7 mouse cellular contexts compared by ENCODE assay signal in the genomic region with DNA sequence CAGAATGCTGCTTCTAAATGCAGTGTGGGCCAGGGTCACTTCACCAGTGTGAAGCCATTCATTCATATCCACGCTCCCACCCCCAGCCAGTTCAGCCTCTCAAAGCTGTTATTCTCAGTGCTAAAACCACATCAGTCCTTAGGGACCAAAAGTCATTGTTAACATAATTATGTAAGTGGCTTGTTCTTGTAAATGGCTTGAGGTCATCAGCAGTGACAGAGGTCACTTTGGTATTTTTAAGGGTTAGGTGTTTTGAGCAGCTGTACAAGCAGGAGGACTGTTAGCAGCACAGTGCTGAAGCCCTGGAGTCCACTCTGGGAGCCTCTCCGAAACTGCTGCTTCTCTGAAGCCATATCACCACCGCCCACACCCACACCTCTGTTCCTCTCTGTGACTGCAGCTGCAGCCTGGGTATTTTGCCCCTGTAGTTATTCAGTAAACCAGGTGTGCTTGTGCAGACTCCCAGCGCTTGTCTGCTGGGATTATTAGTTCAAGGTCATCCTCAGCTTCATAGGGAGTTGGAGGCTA. TPM values are rescaled to one million over a fixed set of nuclear protein-coding genes. Genes with fewer than 3 reads are reported as not detected.
DNase-seq lines count a peak whose midpoint lies in the region; ATAC-seq and TF ChIP-seq lines count a peak whose summit lies in the region.

No protein-coding gene starts in this region.

- H3K4me3 ChIP-seq in lung, postnatal 0 days (ENCODE audit: low read depth, low read length), result no peak overlapping the region
- H3K4me3 ChIP-seq in embryonic fibroblast, embryonic 13.5 days (ENCODE audit: insufficient read depth, low read length), result no peak overlapping the region

- DNase-seq in lung, postnatal 0 days (ENCODE audit: low spot score), result no peak
- no peak for DNase-seq in lung, postnatal 4 days
- DNase-seq in kidney, postnatal 36 days, result peak; percentile 51 to 56
- peak; percentile 48 to 70 for DNase-seq in spleen, postnatal 4 days (ENCODE audit: low spot score in 2 of 2)
- no peak for DNase-seq in adrenal gland, postnatal 25 days
- no peak for DNase-seq in frontal cortex, adult 2 months (ENCODE audit: extremely low spot score in 1 of 2, low spot score in 1 of 2)

- no peak for TF ChIP-seq EP300 in lung, postnatal 0 days (IDR thresholded peaks at IDR 0.05)

- peaks cover 40% of the 10 kb centered on the region; the same call in 1 of the 2 replicates for H3K4me1 ChIP-seq in lung, postnatal 0 days (ENCODE audit: insufficient read depth, low read depth, low read length)
- peaks cover 34% of the 10 kb centered on the region for H3K4me1 ChIP-seq in embryonic fibroblast, embryonic 13.5 days (ENCODE audit: control insufficient read depth, insufficient read depth, low read length)

- ATAC-seq in lung, postnatal 0 days, result no peak

- TF ChIP-seq POLR2A in embryonic fibroblast, embryonic 13.5 days (IDR thresholded peaks at IDR 0.05; ENCODE audit: low read depth, low read length), result no peak

- no peak overlapping the region for H3K9ac ChIP-seq in lung, postnatal 0 days (replicated peaks; ENCODE audit: low read depth)

- H3K4me2 ChIP-seq in lung, postnatal 0 days (replicated peaks; ENCODE audit: low read depth, low read length), result peak overlapping the region; percentile 14; the same call in 1 of the 2 replicates

- no peaks in the 10 kb centered on the region for H3K9me3 ChIP-seq in lung, postnatal 0 days (ENCODE audit: low read length)

- H3K27ac ChIP-seq in lung, postnatal 0 days (ENCODE audit: low read length), result peak overlapping the region; percentile 22; the same call in 1 of the 2 replicates
- H3K27ac ChIP-seq in embryonic fibroblast, embryonic 13.5 days (ENCODE audit: insufficient read depth, low read length), result peak overlapping the region; percentile 28

- no peaks in the 10 kb centered on the region for H3K36me3 ChIP-seq in lung, postnatal 0 days (ENCODE audit: insufficient read depth, low read length)

- TF ChIP-seq CTCF in lung, postnatal 0 days (IDR thresholded peaks at IDR 0.05), result no peak
- TF ChIP-seq CTCF in embryonic fibroblast, embryonic 13.5 days (IDR thresholded peaks at IDR 0.05; ENCODE audit: borderline replicate concordance, insufficient read depth, low read length), result no peak

- H3K27me3 ChIP-seq in lung, postnatal 0 days (replicated peaks; ENCODE audit: insufficient read depth, low read length), result no peaks in the 10 kb centered on the region

- WGBS in lung, postnatal 0 days, result 71% methylated on average over 4 of the region's 4 CpGs

RNA-seq across cellular contexts. Expression of a gene that starts 27.6 kb away (rescaled TPM):
- polyA plus RNA-seq in lung, postnatal 0 days (2015; fragmentation: Nextera tagmentation; extraction: Ambion mirVana), result 81.2 and 94.5 TPM in 2 replicates
- polyA plus RNA-seq in embryonic fibroblast, embryonic 13.5 days (2011; ENCODE audit: insufficient read length, low read depth, missing spikeins), result 50.7 and 59.4 TPM in 2 replicates
- 37.0 and 53.1 TPM in 2 replicates for total RNA-seq in adrenal gland, postnatal 25 days (2021)
- 45.7 and 45.8 TPM in 2 replicates for polyA plus RNA-seq in frontal cortex, adult 2 months (2012; rRNA removed)

RNA-seq across cellular contexts. Expression of a gene that starts 51.0 kb away (rescaled TPM):
- 1.00 and 1.1 TPM in 2 replicates for polyA plus RNA-seq in lung, postnatal 0 days (2015; fragmentation: Nextera tagmentation; extraction: Ambion mirVana)
- polyA plus RNA-seq in embryonic fibroblast, embryonic 13.5 days (2011; ENCODE audit: insufficient read length, low read depth, missing spikeins), result 2.8 and 4.3 TPM in 2 replicates
- total RNA-seq in adrenal gland, postnatal 25 days (2021), result 2.1 and 2.8 TPM in 2 replicates
- 1.2 and 1.3 TPM in 2 replicates for polyA plus RNA-seq in frontal cortex, adult 2 months (2012; rRNA removed)

Comparison
In these comparisons a context has a peak if more than half of its experiments do, and no peak if none do; other contexts are left out.
1. DNase-seq: peak in kidney, postnatal 36 days (2 of 2) and spleen, postnatal 4 days (2 of 2); none in lung, postnatal 0 days (single experiment), lung, postnatal 4 days (0 of 2), adrenal gland, postnatal 25 days (single experiment) and frontal cortex, adult 2 months (0 of 2).